Mouse (Mus musculus) hindbrain, embryonic 14.5 days (tissue): ENCODE data around the gene Nradd. TPM values are rescaled to one million over a fixed set of nuclear protein-coding genes. Genes with fewer than 3 reads are reported as not detected.

Source experiments
- ATAC-seq: fragments of 200-750 bp; cut with Nextera tagmentation; 2 replicates; pipeline ENCODE4 v1.8.0; 2017; ENCODE audit warnings: moderate number of reproducible peaks, mild to moderate bottlenecking, moderate TSS enrichment, moderate library complexity; ENCODE audit not compliant: low FRiP score
- DNase-seq: peaks from one replicate; pipeline ENCODE4 v3.0.0-alpha.2; 2015; ENCODE audit warnings: low spot score
- H3K27ac ChIP-seq: fragments of 300-500 bp; sonication (generic); 2 replicates; pipeline ENCODE4 v1.5.1; 2014; ENCODE audit warnings: mild to moderate bottlenecking, moderate library complexity
- H3K27me3 ChIP-seq: fragments of 300-500 bp; sonication (generic); 2 replicates; pipeline ENCODE4 v1.6.1; 2014; ENCODE audit warnings: mild to moderate bottlenecking, low read length, mixed read lengths; ENCODE audit not compliant: control insufficient read depth, insufficient read depth
- H3K36me3 ChIP-seq: fragments of 300-500 bp; sonication (generic); replicated peaks from 2 replicates; pipeline ENCODE4 v1.6.1; 2014; ENCODE audit not compliant: control insufficient read depth, insufficient read depth
- H3K4me1 ChIP-seq: fragments of 300-500 bp; sonication (generic); replicated peaks from 2 replicates; pipeline ENCODE4 v1.6.1; 2014; ENCODE audit warnings: antibody characterized with exemption, low read length, mixed read lengths; ENCODE audit not compliant: control insufficient read depth, insufficient read depth
- H3K4me2 ChIP-seq: fragments of 300-500 bp; sonication (generic); replicated peaks from 2 replicates; pipeline ENCODE4 v1.6.1; 2014; ENCODE audit warnings: mild to moderate bottlenecking, moderate library complexity
- H3K4me3 ChIP-seq: fragments of 300-500 bp; sonication (generic); replicated peaks from 2 replicates; pipeline ENCODE4 v1.5.1; 2014; ENCODE audit warnings: mild to moderate bottlenecking, low read length
- H3K9ac ChIP-seq: fragments of 300-500 bp; sonication (generic); 2 replicates; pipeline ENCODE4 v1.6.1; 2014
- H3K9me3 ChIP-seq: fragments of 300-500 bp; sonication (generic); 2 replicates; pipeline ENCODE4 v1.6.1; 2016; ENCODE audit warnings: low read length; ENCODE audit not compliant: control insufficient read depth
- WGBS: fragments of 180-500 bp; shearing (Covaris S2); extraction: QIAGEN DNeasy Blood & Tissue Kit; methylation state at CpG from one replicate; pipeline ENCODE4 v1.1.7; 2014; 5-methylcytosine and 5-hydroxymethylcytosine counted together
- polyA plus RNA-seq: library from polyadenylated mRNA; unstranded; fragments of >200 nt; fragmentation: Nextera tagmentation; extraction: Ambion mirVana; gene quantifications from 2 replicates; pipeline ENCODE4 v1.2.1, GENCODE M21; 2014

The Nradd gene
- polyA plus RNA-seq, 1 experiment from 2014 or later = 16.4 TPM

- H3K27me3 ChIP-seq = no peaks in the 10 kb centered on the region
- H3K4me2 ChIP-seq = no peak overlapping the region
- WGBS = 96% methylated on average over 1 of the region's 1 CpGs
- no peak overlapping the region for H3K4me3 ChIP-seq
- ATAC-seq (no peak), DNase-seq (no peak)
- peaks cover 13% of the 10 kb centered on the region; the same call in 1 of the 2 replicates for H3K36me3 ChIP-seq
- H3K4me1 ChIP-seq = peaks cover 13% of the 10 kb centered on the region
- no peak overlapping the region for H3K9ac ChIP-seq
- H3K27ac ChIP-seq = no peak overlapping the region
- H3K9me3 ChIP-seq = no peaks in the 10 kb centered on the region
Observed at GRCm38 (mm10) chr9:110662844-110663243, 38.6 kb upstream of the Nradd start.

- Histone ChIP-seq H3K4me2 (no peak overlapping the region), H3K36me3 (peaks cover 13% of the 10 kb centered on the region; the same call in 1 of the 2 replicates), H3K27ac (no peak overlapping the region), H3K9me3 (no peaks in the 10 kb centered on the region), H3K27me3 (no peaks in the 10 kb centered on the region), H3K9ac (no peak overlapping the region), H3K4me3 (no peak overlapping the region), H3K4me1 (peaks cover 15% of the 10 kb centered on the region)
- ATAC-seq (no peak), DNase-seq (no peak)
- 92% methylated on average over 7 of the region's 7 CpGs for WGBS
Observed at GRCm38 (mm10) chr9:110660856-110661612, 36.8 kb upstream of the Nradd start.

GRCm38 (mm10) chr9:110660208-110660607, 36.0 kb upstream of the Nradd start:
- Histone ChIP-seq H3K36me3 (peaks cover 13% of the 10 kb centered on the region; the same call in 1 of the 2 replicates), H3K9ac (no peak overlapping the region), H3K4me2 (no peak overlapping the region), H3K27ac (no peak overlapping the region), H3K4me1 (peaks cover 17% of the 10 kb centered on the region), H3K27me3 (no peaks in the 10 kb centered on the region), H3K9me3 (no peaks in the 10 kb centered on the region), H3K4me3 (no peak overlapping the region)
- DNase-seq = no peak
- ATAC-seq = no peak
- WGBS = 82% methylated on average over 2 of the region's 2 CpGs

- peaks cover 18% of the 10 kb centered on the region for H3K4me1 ChIP-seq
- H3K9ac ChIP-seq = no peak overlapping the region
- no peak overlapping the region for H3K4me2 ChIP-seq
- WGBS = 93% methylated on average over 12 of the region's 12 CpGs
- no peak overlapping the region for H3K27ac ChIP-seq
- no peaks in the 10 kb centered on the region for H3K27me3 ChIP-seq
- ATAC-seq = no peak
- H3K4me3 ChIP-seq = no peak overlapping the region
- no peak for DNase-seq
- peaks cover 13% of the 10 kb centered on the region; the same call in 1 of the 2 replicates for H3K36me3 ChIP-seq
- H3K9me3 ChIP-seq = no peaks in the 10 kb centered on the region
Observed at GRCm38 (mm10) chr9:110659521-110659920, 35.3 kb upstream of the Nradd start.

- peak overlapping the region; percentile 69 for H3K4me2 ChIP-seq
- peak overlapping the region; percentile 89 for H3K9ac ChIP-seq
- peaks cover 14% of the 10 kb centered on the region for H3K27me3 ChIP-seq
- WGBS = 78% methylated on average over 13 of the region's 13 CpGs
- no peak for ATAC-seq
- H3K9me3 ChIP-seq = no peaks in the 10 kb centered on the region
- DNase-seq = no peak
- H3K4me1 ChIP-seq = peaks cover 30% of the 10 kb centered on the region
- H3K4me3 ChIP-seq = peak overlapping the region; percentile 73
- peaks cover 13% of the 10 kb centered on the region; the same call in 1 of the 2 replicates for H3K36me3 ChIP-seq
- H3K27ac ChIP-seq = no peak overlapping the region; the same call in 1 of the 2 replicates
Observed at GRCm38 (mm10) chr9:110657474-110658078, 33.3 kb upstream of the Nradd start.

GRCm38 (mm10) chr9:110656249-110657221, 32.3 kb upstream of the Nradd start, which contains the start of gene Ccdc12:
Gene Ccdc12, plus strand, starts transcription at chr9:110656503.
- DNase-seq (peak; percentile 99), ATAC-seq (peak; percentile 95)
- peak within 1 kb of the TSS; percentile 97 for H3K27ac ChIP-seq
- H3K36me3 ChIP-seq = peaks cover 13% of the 10 kb centered on the region; the same call in 1 of the 2 replicates
- peaks cover 23% of the 10 kb centered on the region for H3K27me3 ChIP-seq
- H3K4me3 ChIP-seq = peak within 1 kb of the TSS; percentile 73
- H3K9ac ChIP-seq = peak within 1 kb of the TSS; percentile 89
- H3K9me3 ChIP-seq = no peaks in the 10 kb centered on the region
- H3K4me1 ChIP-seq = peaks cover 34% of the 10 kb centered on the region
- under 1% methylated on average over 52 of the region's 52 CpGs for WGBS
- H3K4me2 ChIP-seq = peak within 1 kb of the TSS; percentile 69

GRCm38 (mm10) chr9:110655651-110656007, 31.4 kb upstream of the Nradd start:
- Histone ChIP-seq H3K9me3 (no peaks in the 10 kb centered on the region), H3K36me3 (peaks cover 13% of the 10 kb centered on the region; the same call in 1 of the 2 replicates), H3K4me3 (peak overlapping the region; percentile 73), H3K27ac (peak overlapping the region; percentile 97), H3K27me3 (peaks cover 24% of the 10 kb centered on the region), H3K4me2 (peak overlapping the region; percentile 69), H3K4me1 (peaks cover 34% of the 10 kb centered on the region), H3K9ac (peak overlapping the region; percentile 89)
- DNase-seq (no peak), ATAC-seq (no peak)
- WGBS = 88% methylated on average over 10 of the region's 10 CpGs

GRCm38 (mm10) chr9:110654726-110655650, 30.7 kb upstream of the Nradd start:
- H3K4me2 ChIP-seq = peak overlapping the region; percentile 98
- peaks cover 11% of the 10 kb centered on the region; the same call in 1 of the 2 replicates for H3K36me3 ChIP-seq
- H3K4me3 ChIP-seq = peak overlapping the region; percentile 72
- H3K9ac ChIP-seq = peak overlapping the region; percentile 66; the same call in 1 of the 2 replicates
- peaks cover 34% of the 10 kb centered on the region for H3K4me1 ChIP-seq
- DNase-seq (no peak), ATAC-seq (no peak)
- peaks cover 24% of the 10 kb centered on the region for H3K27me3 ChIP-seq
- H3K9me3 ChIP-seq = no peaks in the 10 kb centered on the region
- no peak overlapping the region for H3K27ac ChIP-seq
- WGBS = 81% methylated on average over 19 of the region's 19 CpGs
